21 mouse cellular contexts compared by ENCODE assay signal in genomic region chr6:35595012-35595411, GRCm38 (mm10).
"Had no signal": no experiment of that assay in that cellular context is flagged by ENCODE, and none has a peak within 500 bp of the region (broad histone marks: within the 10 kb centered on the region; RNA-seq: fewer than 3 reads in every experiment).

No protein-coding gene starts in this region.

- ATAC-seq: hindbrain, embryonic 16.5 days; hindbrain, postnatal 0 days; inflammation-experienced regulatory T-cells, adult 6 months; intestine, embryonic 15.5 days; intestine, embryonic 16.5 days; intestine, postnatal 0 days had no signal

- DNase-seq: heart, postnatal 10 days; heart, postnatal 14 days; heart, postnatal 36 days; heart, postnatal 4 days; kidney, adult 18-20 months; kidney, adult 2 months; kidney, adult 8-10 months; kidney, adult 9 months; kidney, postnatal 10 days; kidney, postnatal 14 days; kidney, postnatal 25 days; kidney, postnatal 36 days; kidney, postnatal 4 days; layer of hippocampus, adult 9-11 months; layer of hippocampus, postnatal 36 days had no signal
